Mouse (Mus musculus) neural tube, embryonic 14.5 days (tissue): ENCODE measurements around the gene Nudt3. TPM values are rescaled to one million over a fixed set of nuclear protein-coding genes. Genes with fewer than 3 reads are reported as not detected.
"Not testable (repeated sequence)": the region's sequence is repeated elsewhere in the genome, so short reads cannot be mapped to it uniquely, and the experiment has no call there.

Source experiments
- ATAC-seq: fragments of 200-750 bp; cut with Nextera tagmentation; 2 replicates; pipeline ENCODE4 v1.8.0; 2017; ENCODE audit warnings: low read depth, mild to moderate bottlenecking, moderate TSS enrichment, moderate library complexity
- H3K27ac ChIP-seq: fragments of 300-500 bp; sonication (generic); 2 replicates; pipeline ENCODE4 v1.5.1; 2014; ENCODE audit warnings: low read depth, mild to moderate bottlenecking, control low read depth, low read length, moderate library complexity, mixed read lengths
- H3K27me3 ChIP-seq: fragments of 300-500 bp; sonication (generic); 2 replicates; pipeline ENCODE4 v1.6.1; 2014; ENCODE audit warnings: low read length; ENCODE audit not compliant: control insufficient read depth, insufficient read depth
- H3K36me3 ChIP-seq: fragments of 300-500 bp; sonication (generic); 2 replicates; pipeline ENCODE4 v1.6.1; 2014; ENCODE audit warnings: low read length, mixed read lengths; ENCODE audit not compliant: control insufficient read depth, insufficient read depth
- H3K4me1 ChIP-seq: fragments of 300-500 bp; sonication (generic); 2 replicates; pipeline ENCODE4 v1.6.1; 2014; ENCODE audit warnings: low read length; ENCODE audit not compliant: control insufficient read depth, insufficient read depth
- H3K4me2 ChIP-seq: fragments of 300-500 bp; sonication (generic); 2 replicates; pipeline ENCODE4 v1.6.1; 2014; ENCODE audit warnings: mild to moderate bottlenecking, low read depth, low read length, control low read depth
- H3K4me3 ChIP-seq: fragments of 300-500 bp; sonication (generic); 2 replicates; pipeline ENCODE4 v1.5.1; 2014; ENCODE audit warnings: low read depth, low read length, control low read depth, mixed read lengths
- H3K9ac ChIP-seq: fragments of 300-500 bp; sonication (generic); replicated peaks from 2 replicates; pipeline ENCODE4 v1.6.1; 2014; ENCODE audit warnings: low read depth, mild to moderate bottlenecking, control low read depth, low read length, mixed read lengths
- H3K9me3 ChIP-seq: fragments of 300-500 bp; sonication (generic); 2 replicates; pipeline ENCODE4 v1.6.1; 2016; ENCODE audit warnings: low read length; ENCODE audit not compliant: control insufficient read depth
- WGBS: fragments of 180-500 bp; shearing (Covaris S2); extraction: QIAGEN DNeasy Blood & Tissue Kit; methylation state at CpG from one replicate; pipeline ENCODE4 v1.1.7; 2014; 5-methylcytosine and 5-hydroxymethylcytosine counted together
- polyA plus RNA-seq: library from polyadenylated mRNA; unstranded; fragments of >200 nt; fragmentation: Nextera tagmentation; extraction: Ambion mirVana; gene quantifications from 2 replicates; pipeline ENCODE4 v1.2.1, GENCODE M21; 2014

The Nudt3 gene
- polyA plus RNA-seq, 1 experiment from 2014 or later, result 125 TPM

GRCm38 (mm10) chr17:27638921-27639332 is 15.6 kb upstream of the Nudt3 start:
- 0 out of 2 replicates have a peak, but pooled peaks cover 2% of the 10 kb centered on the region for H3K27me3 ChIP-seq
- 83% methylated on average over 20 of the region's 20 CpGs for WGBS
- peaks cover 17% of the 10 kb centered on the region for H3K4me1 ChIP-seq
- H3K27ac ChIP-seq, result no peak overlapping the region
- H3K9me3 ChIP-seq, result no peaks in the 10 kb centered on the region
- no peak overlapping the region for H3K4me3 ChIP-seq
- no peaks in the 10 kb centered on the region for H3K36me3 ChIP-seq
- H3K4me2 ChIP-seq, result no peak overlapping the region
- H3K9ac ChIP-seq, result no peak overlapping the region
- no peak for ATAC-seq

DNA sequence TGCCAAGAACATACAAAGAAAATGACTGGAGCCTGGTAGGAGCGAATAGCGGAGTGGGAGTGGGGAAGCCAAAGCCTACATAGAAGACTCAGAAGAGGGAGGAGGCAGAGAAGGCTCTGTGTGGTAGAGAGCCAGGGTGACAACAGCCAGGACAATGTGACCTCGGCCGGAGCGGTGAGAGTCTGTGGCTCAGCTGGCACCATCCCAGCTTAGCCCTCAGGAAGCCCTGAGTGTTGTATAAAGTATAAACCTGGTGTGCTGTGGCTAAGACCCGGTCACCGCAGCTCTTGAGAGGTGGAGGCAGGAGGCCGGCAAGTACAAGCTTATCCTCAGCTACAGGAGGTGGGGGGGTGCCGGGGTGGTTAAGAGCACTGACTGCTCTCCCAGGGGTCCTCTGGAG is 14.0 kb upstream of the Nudt3 start:
- Histone ChIP-seq H3K36me3 (peaks cover 10% of the 10 kb centered on the region), H3K4me3 (no peak overlapping the region), H3K9me3 (no peaks in the 10 kb centered on the region), H3K4me1 (peaks cover 15% of the 10 kb centered on the region), H3K27me3 (0 out of 2 replicates have a peak, but pooled peaks cover 2% of the 10 kb centered on the region), H3K4me2 (no peak overlapping the region), H3K27ac (no peak overlapping the region), H3K9ac (no peak overlapping the region)
- WGBS, result 52% methylated on average over 9 of the region's 9 CpGs
- no peak for ATAC-seq

GRCm38 (mm10) chr17:27636132-27637020 is 13.1 kb upstream of the Nudt3 start, which contains the start of gene Rps10:
Gene Rps10 (minus strand): TSS chr17:27636669.
- no peak for ATAC-seq
- H3K27ac ChIP-seq, result peak within 1 kb of the TSS; percentile 84; the same call in 1 of the 2 replicates
- H3K9ac ChIP-seq, result peak within 1 kb of the TSS; percentile 73; the same call in 1 of the 2 replicates
- peaks cover 20% of the 10 kb centered on the region for H3K36me3 ChIP-seq
- peak within 1 kb of the TSS; percentile 82 for H3K4me3 ChIP-seq
- no peaks in the 10 kb centered on the region for H3K9me3 ChIP-seq
- H3K27me3 ChIP-seq, result 0 out of 2 replicates have a peak, but pooled peaks cover 2% of the 10 kb centered on the region
- 19% methylated on average over 18 of the region's 18 CpGs for WGBS
- peaks cover 14% of the 10 kb centered on the region for H3K4me1 ChIP-seq
- H3K4me2 ChIP-seq, result peak within 1 kb of the TSS; percentile 97

- ATAC-seq, result not testable (repeated sequence)
- 41% methylated on average over 9 of the region's 9 CpGs for whole genome bisulfite sequencing
Observed at GRCm38 (mm10) chr17:27635575-27635903, 12.2 kb upstream of the Nudt3 start.

GRCm38 (mm10) chr17:27634871-27635574 is 11.7 kb upstream of the Nudt3 start, which contains the start of gene RPS10-NUDT3:
Gene RPS10-NUDT3 (minus strand): TSS chr17:27635222.
- peak; percentile 97 for ATAC-seq

More at GRCm38 (mm10) chr17:27635575-27635903, 12.2 kb upstream of the Nudt3 start:
- Histone ChIP-seq H3K4me3 (peak overlapping the region; percentile 82), H3K27ac (peak overlapping the region; percentile 84), H3K9ac (peak overlapping the region; percentile 73; the same call in 1 of the 2 replicates), H3K4me2 (peak overlapping the region; percentile 97), H3K36me3 (peaks cover 28% of the 10 kb centered on the region), H3K4me1 (peaks cover 14% of the 10 kb centered on the region)
- not testable (repeated sequence) for H3K27me3 ChIP-seq, H3K9me3 ChIP-seq

DNA sequence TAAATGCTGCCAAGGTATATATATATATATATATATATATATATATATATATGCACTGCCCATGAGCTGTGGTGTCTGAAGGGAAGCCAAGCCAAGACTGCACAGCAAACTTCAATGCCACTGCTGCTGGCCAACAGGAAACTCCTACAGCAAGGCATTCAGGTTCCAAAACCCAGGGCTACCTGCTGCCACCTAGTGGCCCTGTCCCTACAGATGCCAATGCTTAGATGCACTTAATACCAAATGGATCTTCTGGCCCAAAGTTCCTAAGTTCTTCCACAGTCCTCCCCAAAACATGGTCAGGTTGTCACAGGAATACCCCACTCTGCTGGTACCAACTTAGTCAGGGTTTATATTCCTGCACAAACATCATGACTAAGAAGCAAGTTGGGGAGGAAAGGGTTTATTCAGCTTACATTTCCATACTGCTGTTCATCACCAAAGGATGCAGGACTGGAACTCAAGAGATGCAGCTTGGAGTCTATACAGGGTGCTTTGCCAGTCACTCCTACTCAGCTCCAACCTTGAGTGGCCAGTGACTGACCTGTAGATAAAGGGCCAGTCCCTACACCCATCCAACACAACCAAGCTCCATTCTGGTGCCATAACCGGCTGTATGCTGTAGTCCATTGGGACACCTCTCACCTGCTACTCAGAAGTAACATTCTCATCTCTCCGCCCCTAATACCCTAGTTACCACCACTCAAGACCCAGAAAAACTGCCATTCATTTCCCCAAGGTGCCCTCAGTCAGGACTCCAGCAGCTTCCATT is 6.1 kb upstream of the Nudt3 start:
- no peak overlapping the region for H3K9ac ChIP-seq
- H3K9me3 ChIP-seq, result no peaks in the 10 kb centered on the region
- no peak overlapping the region for H3K4me2 ChIP-seq
- 69% methylated on average over 2 of the region's 2 CpGs for WGBS
- no peak overlapping the region for H3K27ac ChIP-seq
- no peaks in the 10 kb centered on the region for H3K27me3 ChIP-seq
- no peak overlapping the region for H3K4me3 ChIP-seq
- peaks cover 34% of the 10 kb centered on the region for H3K36me3 ChIP-seq
- peaks cover 13% of the 10 kb centered on the region for H3K4me1 ChIP-seq
- no peak for ATAC-seq

More at GRCm38 (mm10) chr17:27634871-27635574, 11.7 kb upstream of the Nudt3 start, which contains the start of gene RPS10-NUDT3:
- Histone ChIP-seq H3K4me3 (peak within 1 kb of the TSS; percentile 82), H3K9ac (peak within 1 kb of the TSS; percentile 73), H3K4me2 (peak within 1 kb of the TSS; percentile 97), H3K27me3 (0 out of 2 replicates have a peak, but pooled peaks cover 2% of the 10 kb centered on the region), H3K4me1 (peaks cover 14% of the 10 kb centered on the region), H3K9me3 (no peaks in the 10 kb centered on the region), H3K36me3 (peaks cover 33% of the 10 kb centered on the region), H3K27ac (peak within 1 kb of the TSS; percentile 84)
- WGBS, result under 1% methylated on average over 57 of the region's 72 CpGs

DNA sequence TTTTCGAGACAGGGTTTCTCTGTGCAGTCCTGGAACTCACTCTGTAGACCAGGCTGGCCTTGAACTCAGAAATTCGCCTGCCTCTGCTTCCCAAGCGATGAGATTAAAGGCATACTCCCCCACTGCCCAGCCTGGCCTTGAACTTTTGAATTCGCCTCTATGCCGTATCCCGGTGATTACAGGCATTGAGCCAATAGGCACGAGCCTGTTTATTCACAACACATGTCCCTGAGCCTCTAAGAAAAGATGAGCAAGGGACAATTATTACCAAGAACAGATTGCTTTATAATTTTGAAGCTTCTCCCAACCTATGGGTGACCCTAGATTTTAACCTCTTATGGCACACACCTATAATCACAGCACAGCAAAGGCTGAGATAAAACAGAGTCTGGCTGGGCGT is 5.1 kb upstream of the Nudt3 start:
- H3K9ac ChIP-seq, result no peak overlapping the region
- H3K27me3 ChIP-seq, result no peaks in the 10 kb centered on the region
- peaks cover 34% of the 10 kb centered on the region for H3K36me3 ChIP-seq
- H3K4me3 ChIP-seq, result no peak overlapping the region
- WGBS, result 89% methylated on average over 8 of the region's 8 CpGs
- peaks cover 9% of the 10 kb centered on the region for H3K4me1 ChIP-seq
- H3K9me3 ChIP-seq, result no peaks in the 10 kb centered on the region
- H3K27ac ChIP-seq, result no peak overlapping the region
- no peak overlapping the region for H3K4me2 ChIP-seq
- no peak for ATAC-seq

GRCm38 (mm10) chr17:27627451-27627850 is 4.2 kb upstream of the Nudt3 start:
- ATAC-seq, result no peak
- H3K9me3 ChIP-seq, result no peaks in the 10 kb centered on the region
- no peak overlapping the region for H3K9ac ChIP-seq
- H3K27ac ChIP-seq, result no peak overlapping the region
- WGBS, result 46% methylated on average over 5 of the region's 5 CpGs
- H3K36me3 ChIP-seq, result peaks cover 25% of the 10 kb centered on the region
- no peak overlapping the region for H3K4me2 ChIP-seq
- H3K4me3 ChIP-seq, result no peak overlapping the region
- H3K27me3 ChIP-seq, result no peaks in the 10 kb centered on the region
- peaks cover 7% of the 10 kb centered on the region; the same call in 1 of the 2 replicates for H3K4me1 ChIP-seq
